Mouse (Mus musculus) erythroblast, embryonic 14.5 days (primary cell): ENCODE data around the gene St6galnac3. TPM values are rescaled to one million over a fixed set of nuclear protein-coding genes. Genes with fewer than 3 reads are reported as not detected.

ENCODE experiments used
- H3K27me3 ChIP-seq: 2 replicates; pipeline ENCODE4 v1.6.1; 2012; ENCODE audit warnings: inconsistent platforms; ENCODE audit not compliant: control insufficient read depth
- H3K36me3 ChIP-seq: 2 replicates; pipeline ENCODE4 v1.6.1; 2012; ENCODE audit warnings: mild to moderate bottlenecking, inconsistent platforms; ENCODE audit not compliant: control insufficient read depth
- H3K4me1 ChIP-seq: 2 replicates; pipeline ENCODE4 v1.6.1; 2012; ENCODE audit warnings: inconsistent platforms; ENCODE audit not compliant: control insufficient read depth
- H3K4me3 ChIP-seq: replicated peaks from 2 replicates; pipeline ENCODE3; 2012; ENCODE audit warnings: moderate library complexity, mild to moderate bottlenecking, inconsistent platforms
- H3K9me3 ChIP-seq: 2 replicates; pipeline ENCODE4 v1.6.1; 2012; ENCODE audit warnings: low read length, inconsistent platforms, mixed read lengths; ENCODE audit not compliant: control insufficient read depth
- GATA1 ChIP-seq: IDR thresholded peaks from 2 replicates; pipeline ENCODE4 v1.6.1; 2012; ENCODE audit warnings: low read length, inconsistent platforms, mixed read lengths
- TAL1 ChIP-seq: IDR thresholded peaks from 3 replicates; pipeline ENCODE4 v1.6.1; 2012; ENCODE audit warnings: low read length, inconsistent platforms, mixed read lengths
- polyA plus RNA-seq: library from polyadenylated mRNA; stranded (reverse); fragments of >175 nt; gene quantifications from 2 replicates; pipeline ENCODE4 v1.2.3, GENCODE M21; 2012

The St6galnac3 gene
- polyA plus RNA-seq, 1 experiment, result 0.17 TPM

DNA sequence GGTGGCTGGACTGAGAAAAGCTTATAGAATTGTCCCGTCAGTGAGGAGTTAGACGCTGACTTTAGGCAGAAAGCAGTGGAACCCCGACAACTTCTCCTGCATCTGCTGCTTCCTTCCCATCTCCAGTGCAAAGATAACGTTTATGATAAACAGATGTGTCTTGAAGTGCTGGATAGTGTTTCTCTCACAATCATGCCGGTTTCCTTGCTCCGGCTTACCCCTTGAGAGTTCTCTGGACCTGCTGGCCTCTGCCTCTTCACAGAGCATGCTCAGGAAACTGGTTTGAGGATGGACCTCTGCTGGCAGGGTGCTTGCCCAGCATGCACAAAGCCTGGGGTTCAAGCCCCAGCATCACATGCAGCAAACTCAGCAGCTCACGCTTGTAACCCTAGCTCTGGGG lies 23.8 kb downstream of the St6galnac3 start:
- no peaks in the 10 kb centered on the region for H3K27me3 ChIP-seq
- H3K36me3 ChIP-seq, result peaks cover 67% of the 10 kb centered on the region
- TF ChIP-seq GATA1, result no peak
- TF ChIP-seq TAL1, result peak; percentile 32; the same call in 2 of the 3 replicates
- H3K4me3 ChIP-seq, result no peak overlapping the region
- peaks cover 59% of the 10 kb centered on the region for H3K4me1 ChIP-seq
- H3K9me3 ChIP-seq, result peaks cover 9% of the 10 kb centered on the region

DNA sequence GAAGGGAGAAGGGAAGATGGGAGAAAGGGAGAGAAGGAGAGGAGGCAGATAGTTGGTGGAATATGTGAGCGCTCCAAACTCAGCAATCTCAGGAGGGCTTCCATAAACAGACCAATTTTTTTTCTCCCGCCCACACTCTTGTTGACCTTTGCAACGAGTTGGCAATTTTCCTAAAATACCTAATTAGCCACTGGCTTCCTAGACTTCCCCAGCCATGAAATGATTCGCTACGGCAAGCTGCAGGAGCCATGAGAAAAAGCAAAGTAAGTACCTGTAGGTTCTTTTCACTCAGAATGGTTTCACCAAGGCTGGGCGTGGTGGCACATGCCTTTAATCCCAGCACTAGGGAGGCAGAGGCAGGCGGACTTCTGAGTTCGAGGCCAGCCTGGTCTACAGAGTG lies 25.9 kb downstream of the St6galnac3 start:
- no peak for TF ChIP-seq TAL1
- no peak for TF ChIP-seq GATA1
- Histone ChIP-seq H3K4me1 (peaks cover 69% of the 10 kb centered on the region), H3K9me3 (no peaks in the 10 kb centered on the region), H3K27me3 (no peaks in the 10 kb centered on the region), H3K36me3 (peaks cover 71% of the 10 kb centered on the region), H3K4me3 (no peak overlapping the region)

- TF ChIP-seq GATA1 (no peak), TAL1 (no peak)
- H3K4me3 ChIP-seq, result no peak overlapping the region
- no peaks in the 10 kb centered on the region for H3K9me3 ChIP-seq
- H3K36me3 ChIP-seq, result peaks cover 69% of the 10 kb centered on the region
- H3K27me3 ChIP-seq, result no peaks in the 10 kb centered on the region
- peaks cover 81% of the 10 kb centered on the region for H3K4me1 ChIP-seq
These were observed 32.0 kb downstream of the St6galnac3 start for GRCm38 (mm10) chr3:153692978-153693377.

DNA sequence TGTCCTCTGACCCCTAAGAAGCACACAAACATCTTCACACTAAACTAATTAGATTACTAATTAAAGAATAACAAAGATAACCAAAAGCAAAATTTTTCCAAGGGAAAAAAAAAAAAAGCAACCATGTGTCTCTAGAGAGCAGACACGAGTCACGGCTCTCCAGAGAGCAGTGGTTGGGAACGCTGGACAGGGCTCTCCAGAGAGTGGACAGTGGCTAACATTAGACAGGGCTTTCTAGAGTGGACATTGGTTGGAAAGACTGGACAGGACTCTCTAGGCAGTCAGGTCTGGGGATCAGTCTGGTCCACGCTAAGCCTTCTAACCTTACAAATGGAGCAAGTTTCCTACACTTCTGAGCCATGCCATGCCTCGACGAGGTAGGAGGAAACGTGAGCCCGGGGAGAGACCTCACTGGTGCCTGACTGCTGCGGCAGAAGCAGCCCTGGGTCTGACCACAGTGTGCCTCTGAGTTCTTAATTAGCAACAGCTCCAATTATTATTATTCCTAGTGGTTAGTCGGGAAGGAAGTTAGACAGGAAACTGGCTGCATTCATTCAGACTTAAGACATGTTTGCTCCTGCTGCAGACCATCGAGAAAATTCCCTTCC lies 32.7 kb downstream of the St6galnac3 start:
- no peak for TF ChIP-seq TAL1
- no peak for TF ChIP-seq GATA1
- H3K27me3 ChIP-seq, result no peaks in the 10 kb centered on the region
- H3K4me3 ChIP-seq, result no peak overlapping the region
- H3K4me1 ChIP-seq, result peaks cover 78% of the 10 kb centered on the region
- H3K9me3 ChIP-seq, result no peaks in the 10 kb centered on the region
- H3K36me3 ChIP-seq, result peaks cover 65% of the 10 kb centered on the region

- TF ChIP-seq GATA1 (peak; percentile 75), TAL1 (peak; percentile 58; the same call in 2 of the 3 replicates)
- no peaks in the 10 kb centered on the region for H3K27me3 ChIP-seq
- peaks cover 63% of the 10 kb centered on the region for H3K36me3 ChIP-seq
- H3K9me3 ChIP-seq, result peaks cover 2% of the 10 kb centered on the region; the same call in 1 of the 2 replicates
- peak overlapping the region; percentile 22 for H3K4me3 ChIP-seq
- peaks cover 77% of the 10 kb centered on the region for H3K4me1 ChIP-seq
These were observed 33.4 kb downstream of the St6galnac3 start for GRCm38 (mm10) chr3:153691537-153691936.

- Histone ChIP-seq H3K4me1 (peaks cover 77% of the 10 kb centered on the region), H3K4me3 (peak overlapping the region; percentile 59), H3K27me3 (no peaks in the 10 kb centered on the region), H3K36me3 (peaks cover 64% of the 10 kb centered on the region), H3K9me3 (peaks cover 9% of the 10 kb centered on the region)
- no peak for TF ChIP-seq TAL1
- no peak for TF ChIP-seq GATA1
These were observed 34.4 kb downstream of the St6galnac3 start for GRCm38 (mm10) chr3:153690553-153690952.

- Histone ChIP-seq H3K9me3 (peaks cover 16% of the 10 kb centered on the region), H3K27me3 (no peaks in the 10 kb centered on the region), H3K36me3 (peaks cover 63% of the 10 kb centered on the region), H3K4me3 (peak overlapping the region; percentile 59), H3K4me1 (peaks cover 78% of the 10 kb centered on the region)
- peak; percentile 82 for TF ChIP-seq TAL1
- TF ChIP-seq GATA1, result peak; percentile 33; the same call in 1 of the 2 replicates
These were observed 35.1 kb downstream of the St6galnac3 start for GRCm38 (mm10) chr3:153689793-153690291.

- Histone ChIP-seq H3K4me3 (no peak overlapping the region), H3K9me3 (peaks cover 20% of the 10 kb centered on the region), H3K4me1 (peaks cover 84% of the 10 kb centered on the region), H3K36me3 (peaks cover 65% of the 10 kb centered on the region), H3K27me3 (no peaks in the 10 kb centered on the region)
- no peak for TF ChIP-seq TAL1
- TF ChIP-seq GATA1, result no peak
These were observed 37.1 kb downstream of the St6galnac3 start for GRCm38 (mm10) chr3:153687896-153688295.

- Histone ChIP-seq H3K36me3 (peaks cover 72% of the 10 kb centered on the region), H3K9me3 (peaks cover 20% of the 10 kb centered on the region), H3K4me3 (no peak overlapping the region), H3K4me1 (peaks cover 81% of the 10 kb centered on the region), H3K27me3 (no peaks in the 10 kb centered on the region)
- TF ChIP-seq GATA1 (peak; percentile 74), TAL1 (peak; percentile 82)
These were observed 40.1 kb downstream of the St6galnac3 start for GRCm38 (mm10) chr3:153684909-153685308.
